Mouse (Mus musculus): ENCODE measurements at regions not wholly inside any gene's neighbourhood (a gene's known extent, or its start where the extent isn't known, plus 50 kb on each side); places are given as distances from the start of the nearest gene placed in this dataset.

DNA sequence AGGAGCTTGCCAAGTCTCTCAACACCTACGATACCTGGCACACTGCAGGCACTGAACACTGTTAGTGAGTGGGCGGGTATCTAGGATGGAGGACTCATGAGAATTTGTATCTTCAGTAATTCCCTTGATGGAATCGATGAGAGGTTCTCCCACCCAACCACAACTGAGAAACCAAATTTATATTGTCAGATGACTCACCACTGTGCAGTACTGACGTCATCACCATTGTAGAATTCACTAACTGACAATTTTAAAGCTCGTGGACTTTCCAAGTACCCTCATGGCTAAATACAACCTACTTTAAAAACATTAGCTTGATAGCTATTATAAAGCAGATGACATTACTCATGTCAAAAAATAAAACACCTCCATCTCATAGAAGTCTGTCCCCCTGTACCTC lies 128.4 kb upstream of the Mtap start:
- no peaks in the 10 kb centered on the region for H3K4me1 ChIP-seq (ENCODE audit: insufficient read depth)
- no peak overlapping the region for H3K4me2 ChIP-seq
- H3K27me3 ChIP-seq (ENCODE audit: insufficient read depth, low read length), result no peaks in the 10 kb centered on the region
- H3K36me3 ChIP-seq (ENCODE audit: insufficient read depth), result no peaks in the 10 kb centered on the region
- no peak overlapping the region for H3K9ac ChIP-seq
- no peak overlapping the region for H3K27ac ChIP-seq (ENCODE audit: low read depth)
- 79% methylated on average over 5 of the region's 5 CpGs for WGBS
- H3K4me3 ChIP-seq (ENCODE audit: low read depth, low read length), result no peak overlapping the region
- TF ChIP-seq CTCF (IDR thresholded peaks at IDR 0.05; ENCODE audit: low read depth), result no peak
- ATAC-seq (ENCODE audit: insufficient read depth) (no peak), DNase-seq (no peak)
- H3K9me3 ChIP-seq (ENCODE audit: low read depth, low read length), result no peaks in the 10 kb centered on the region

DNA sequence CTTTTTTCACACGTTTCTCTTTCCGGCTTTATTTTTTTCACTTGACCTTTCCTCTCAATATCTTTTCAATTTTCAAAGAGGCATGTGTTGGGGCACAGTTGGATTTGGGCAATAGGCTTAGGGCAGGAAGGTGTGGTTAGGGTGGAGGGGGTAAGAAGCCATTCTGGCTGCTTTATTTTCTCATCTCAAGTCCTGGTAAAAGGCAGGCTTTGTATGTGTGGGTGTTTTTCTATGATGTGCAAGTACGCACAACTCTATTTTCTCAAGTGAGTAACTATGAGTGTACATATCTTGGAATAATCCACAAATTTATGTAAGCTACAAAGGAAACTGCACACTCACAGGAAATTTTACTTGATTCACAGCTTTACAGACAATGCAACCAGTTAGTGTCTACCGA lies 121.5 kb upstream of the Ifne start:
- TF ChIP-seq CTCF (IDR thresholded peaks at IDR 0.05; ENCODE audit: low read depth), result no peak

DNA sequence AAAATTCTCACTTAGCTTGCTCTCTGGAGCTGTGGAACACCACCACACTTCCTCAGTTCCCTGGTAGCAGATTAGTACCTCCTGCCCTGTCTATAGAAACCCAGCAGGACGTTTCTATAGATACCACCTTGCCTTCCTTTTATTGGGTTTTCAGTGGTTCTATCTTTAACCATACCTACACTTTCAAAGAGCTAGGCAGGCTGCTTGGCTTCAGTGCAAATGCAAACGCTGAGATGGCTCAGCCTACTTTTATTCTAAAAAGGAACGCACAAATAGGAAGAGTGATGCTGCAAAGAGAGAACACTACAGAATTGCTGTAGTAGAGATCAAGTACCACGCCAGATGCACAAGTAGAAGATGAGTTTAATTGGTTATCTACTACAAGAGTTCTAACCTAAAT lies 120.9 kb upstream of the Ifne start:
- ATAC-seq (ENCODE audit: insufficient read depth) (no peak), DNase-seq (no peak)
- H3K27ac ChIP-seq (ENCODE audit: low read depth), result no peak overlapping the region
- no peaks in the 10 kb centered on the region for H3K9me3 ChIP-seq (ENCODE audit: low read depth, low read length)
- no peaks in the 10 kb centered on the region for H3K36me3 ChIP-seq (ENCODE audit: insufficient read depth)
- H3K27me3 ChIP-seq (ENCODE audit: insufficient read depth, low read length), result no peaks in the 10 kb centered on the region
- H3K4me3 ChIP-seq (ENCODE audit: low read depth, low read length), result no peak overlapping the region
- no peak overlapping the region for H3K4me2 ChIP-seq
- 74% methylated on average over 4 of the region's 4 CpGs for WGBS
- no peak overlapping the region for H3K9ac ChIP-seq
- no peaks in the 10 kb centered on the region for H3K4me1 ChIP-seq (ENCODE audit: insufficient read depth)
- no peak for TF ChIP-seq CTCF (IDR thresholded peaks at IDR 0.05; ENCODE audit: low read depth)

More for the DNA sequence above, 121.5 kb upstream of the Ifne start:
- Histone ChIP-seq H3K27me3 (ENCODE audit: insufficient read depth, low read length) (no peaks in the 10 kb centered on the region), H3K9ac (no peak overlapping the region), H3K27ac (ENCODE audit: low read depth) (no peak overlapping the region), H3K4me1 (ENCODE audit: insufficient read depth) (no peaks in the 10 kb centered on the region), H3K36me3 (ENCODE audit: insufficient read depth) (no peaks in the 10 kb centered on the region), H3K4me2 (no peak overlapping the region), H3K9me3 (ENCODE audit: low read depth, low read length) (no peaks in the 10 kb centered on the region), H3K4me3 (ENCODE audit: low read depth, low read length) (no peak overlapping the region)
- no peak for DNase-seq
- WGBS, result 82% methylated on average over 4 of the region's 4 CpGs
- ATAC-seq (ENCODE audit: insufficient read depth), result no peak

DNA sequence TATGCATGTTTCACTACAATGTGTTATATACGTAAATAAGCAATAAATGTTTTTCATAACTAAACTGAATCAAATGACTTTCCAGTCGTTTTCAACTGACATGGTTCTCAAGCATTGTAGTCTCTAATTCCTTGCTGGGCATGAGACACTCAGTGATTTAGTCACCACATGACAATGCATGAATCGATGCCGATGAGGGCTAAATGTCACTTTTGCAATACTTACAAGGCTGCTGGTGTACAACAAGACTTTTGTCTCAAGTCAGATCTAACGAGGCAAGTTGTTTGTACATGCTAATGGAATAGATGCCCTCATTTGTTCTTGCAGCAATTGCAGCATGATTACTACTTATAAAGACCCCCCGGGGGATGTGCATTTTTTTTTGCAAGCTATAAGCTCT lies 120.2 kb upstream of the Ifne start:
- Histone ChIP-seq H3K27ac (ENCODE audit: low read depth) (no peak overlapping the region), H3K9ac (no peak overlapping the region), H3K36me3 (ENCODE audit: insufficient read depth) (no peaks in the 10 kb centered on the region), H3K4me1 (ENCODE audit: insufficient read depth) (no peaks in the 10 kb centered on the region), H3K27me3 (ENCODE audit: insufficient read depth, low read length) (no peaks in the 10 kb centered on the region), H3K4me3 (ENCODE audit: low read depth, low read length) (no peak overlapping the region), H3K4me2 (no peak overlapping the region), H3K9me3 (ENCODE audit: low read depth, low read length) (no peaks in the 10 kb centered on the region)
- ATAC-seq (ENCODE audit: insufficient read depth) (no peak), DNase-seq (no peak)
- no peak for TF ChIP-seq CTCF (IDR thresholded peaks at IDR 0.05; ENCODE audit: low read depth)
- 82% methylated on average over 6 of the region's 6 CpGs for WGBS

DNA sequence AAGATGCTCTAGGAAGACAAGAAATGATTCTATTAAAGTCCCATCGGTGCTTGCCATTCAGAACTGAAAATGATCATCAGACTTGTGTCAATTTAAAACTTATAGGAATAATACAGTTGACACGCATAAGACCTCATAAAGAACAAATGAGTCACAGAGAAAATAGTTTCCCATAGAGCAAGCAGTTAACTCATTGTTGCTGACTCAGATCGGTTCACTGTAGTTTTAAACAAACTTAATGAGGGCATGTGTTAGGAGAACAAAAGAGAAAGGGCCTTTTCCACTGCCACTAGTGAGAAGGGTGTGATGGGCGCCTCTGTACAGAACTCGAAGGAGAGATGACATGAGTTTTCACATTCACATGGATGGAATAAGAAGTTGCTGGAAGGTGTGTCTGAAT lies 118.3 kb upstream of the Ifne start:
- Histone ChIP-seq H3K27ac (ENCODE audit: low read depth) (no peak overlapping the region), H3K4me3 (ENCODE audit: low read depth, low read length) (no peak overlapping the region), H3K27me3 (ENCODE audit: insufficient read depth, low read length) (no peaks in the 10 kb centered on the region), H3K9ac (no peak overlapping the region), H3K36me3 (ENCODE audit: insufficient read depth) (no peaks in the 10 kb centered on the region), H3K9me3 (ENCODE audit: low read depth, low read length) (no peaks in the 10 kb centered on the region), H3K4me1 (ENCODE audit: insufficient read depth) (no peaks in the 10 kb centered on the region), H3K4me2 (no peak overlapping the region)
- no peak for TF ChIP-seq CTCF (IDR thresholded peaks at IDR 0.05; ENCODE audit: low read depth)
- WGBS, result 77% methylated on average over 5 of the region's 5 CpGs
- DNase-seq, result no peak
- ATAC-seq (ENCODE audit: insufficient read depth), result no peak

DNA sequence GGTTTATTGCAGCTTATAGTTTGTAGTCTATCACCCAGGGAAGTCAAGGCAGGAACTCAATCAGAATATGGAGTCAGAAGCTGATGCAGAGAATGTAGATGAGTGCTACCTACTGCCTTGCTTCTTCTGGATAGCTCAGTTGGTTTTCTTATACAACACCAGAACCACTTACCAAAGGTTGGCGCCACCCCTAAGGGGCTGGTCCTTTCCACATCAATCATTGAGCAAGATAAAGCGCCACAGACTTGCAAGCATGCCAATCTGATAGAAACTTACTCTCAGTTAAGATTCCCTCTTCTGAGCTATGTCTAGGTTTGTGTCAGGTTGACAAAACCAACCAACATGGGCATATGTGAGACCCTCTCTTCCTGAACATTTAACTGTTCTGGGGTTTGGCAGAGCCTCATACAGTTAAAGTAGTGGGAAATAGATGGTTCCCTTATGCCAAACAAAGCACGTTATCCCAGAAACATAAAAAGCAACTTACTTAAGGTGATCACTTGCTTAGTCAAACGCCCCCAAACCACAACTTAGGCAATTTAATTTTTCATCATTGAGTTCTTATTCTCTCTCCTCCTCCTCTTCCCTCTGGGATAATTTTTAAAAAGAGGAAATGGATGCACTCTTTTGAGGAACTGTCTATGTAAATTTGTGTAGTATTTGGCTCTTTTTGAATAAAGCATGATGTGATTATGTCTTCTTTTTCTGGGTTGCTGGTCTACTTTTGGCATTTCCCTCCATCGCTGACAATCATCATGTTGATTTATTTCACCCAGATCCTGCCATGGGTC lies 115.3 kb upstream of the Ifne start:
- H3K27me3 ChIP-seq (ENCODE audit: insufficient read depth, low read length), result no peaks in the 10 kb centered on the region
- DNase-seq (no peak), ATAC-seq (ENCODE audit: insufficient read depth) (no peak)
- no peak overlapping the region for H3K27ac ChIP-seq (ENCODE audit: low read depth)
- no peak overlapping the region for H3K4me3 ChIP-seq (ENCODE audit: low read depth, low read length)
- H3K4me2 ChIP-seq, result no peak overlapping the region
- H3K9ac ChIP-seq, result no peak overlapping the region
- no peaks in the 10 kb centered on the region for H3K36me3 ChIP-seq (ENCODE audit: insufficient read depth)
- no peaks in the 10 kb centered on the region for H3K4me1 ChIP-seq (ENCODE audit: insufficient read depth)
- no peak for TF ChIP-seq CTCF (IDR thresholded peaks at IDR 0.05; ENCODE audit: low read depth)
- WGBS, result 61% methylated on average over 5 of the region's 5 CpGs
- no peaks in the 10 kb centered on the region for H3K9me3 ChIP-seq (ENCODE audit: low read depth, low read length)

DNA sequence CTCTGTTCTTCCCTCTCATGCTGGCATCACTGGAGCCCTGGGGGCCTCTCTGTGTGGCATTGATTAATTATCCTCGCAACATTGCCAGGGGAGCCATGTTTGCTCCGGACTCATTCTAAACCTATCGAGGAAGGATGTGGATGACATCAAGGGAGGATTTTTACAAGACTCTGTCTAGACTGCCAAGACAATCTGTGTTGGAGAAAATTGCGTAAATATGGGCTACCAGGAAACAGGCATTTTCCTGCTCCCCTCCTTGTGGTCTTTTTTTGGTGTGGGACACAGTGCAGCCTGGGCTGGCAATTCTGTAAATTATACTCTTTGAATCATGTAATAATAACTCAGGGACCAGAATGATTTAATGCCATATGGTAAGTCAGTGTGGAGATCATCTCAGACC lies 114.5 kb upstream of the Ifne start:
- DNase-seq (no peak), ATAC-seq (ENCODE audit: insufficient read depth) (no peak)
- Histone ChIP-seq H3K4me1 (ENCODE audit: insufficient read depth) (no peaks in the 10 kb centered on the region), H3K36me3 (ENCODE audit: insufficient read depth) (no peaks in the 10 kb centered on the region), H3K4me2 (no peak overlapping the region), H3K9me3 (ENCODE audit: low read depth, low read length) (no peaks in the 10 kb centered on the region), H3K27me3 (ENCODE audit: insufficient read depth, low read length) (no peaks in the 10 kb centered on the region), H3K4me3 (ENCODE audit: low read depth, low read length) (no peak overlapping the region), H3K27ac (ENCODE audit: low read depth) (no peak overlapping the region), H3K9ac (no peak overlapping the region)
- no peak for TF ChIP-seq CTCF (IDR thresholded peaks at IDR 0.05; ENCODE audit: low read depth)
- 58% methylated on average over 4 of the region's 4 CpGs for WGBS

Data from lung, embryonic 14.5 days (tissue).